Mouse (Mus musculus): ENCODE results near the gene Tspan12.
"Not testable (repeated sequence)": the region's sequence is repeated elsewhere in the genome, so short reads cannot be mapped to it uniquely, and the experiment has no call there.

Tspan12 gene

DNA sequence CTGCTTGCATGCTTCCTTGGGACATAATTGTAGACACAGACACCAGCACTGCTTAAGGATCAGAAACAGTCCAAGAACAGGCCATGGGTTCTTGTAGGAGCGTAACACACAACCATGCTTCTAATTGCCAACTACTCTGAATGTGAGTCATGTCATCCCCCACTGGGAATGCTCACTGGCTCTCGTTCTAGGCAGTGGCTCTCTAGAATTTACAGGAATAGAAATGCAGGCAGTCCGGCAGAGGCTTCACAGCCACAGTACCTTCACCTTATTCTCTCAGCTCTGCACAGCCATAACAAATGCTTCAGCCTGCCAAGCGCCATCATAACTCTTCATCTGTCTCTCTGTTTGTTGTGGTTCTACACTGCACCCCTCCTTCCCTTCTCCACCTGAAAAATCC, 23.9 kb downstream of the Tspan12 start:
- DNase-seq (ENCODE audit: low read depth, low spot score), result no peak

GRCm38 (mm10) chr6:21828001-21828400, 24.3 kb downstream of the Tspan12 start:
- no peak for DNase-seq (ENCODE audit: low read depth, low spot score)

- DNase-seq (ENCODE audit: low read depth, low spot score), result no peak
Measured at GRCm38 (mm10) chr6:21823694-21824093, 28.6 kb downstream of the Tspan12 start.

GRCm38 (mm10) chr6:21823281-21823680, 29.0 kb downstream of the Tspan12 start:
- peak; percentile 54 for DNase-seq (ENCODE audit: low read depth, low spot score)

GRCm38 (mm10) chr6:21822721-21823134, 29.6 kb downstream of the Tspan12 start:
- DNase-seq (ENCODE audit: low read depth, low spot score), result no peak

- no peak for DNase-seq (ENCODE audit: low read depth, low spot score)
Measured at GRCm38 (mm10) chr6:21818107-21818807, 34.1 kb downstream of the Tspan12 start.

DNA sequence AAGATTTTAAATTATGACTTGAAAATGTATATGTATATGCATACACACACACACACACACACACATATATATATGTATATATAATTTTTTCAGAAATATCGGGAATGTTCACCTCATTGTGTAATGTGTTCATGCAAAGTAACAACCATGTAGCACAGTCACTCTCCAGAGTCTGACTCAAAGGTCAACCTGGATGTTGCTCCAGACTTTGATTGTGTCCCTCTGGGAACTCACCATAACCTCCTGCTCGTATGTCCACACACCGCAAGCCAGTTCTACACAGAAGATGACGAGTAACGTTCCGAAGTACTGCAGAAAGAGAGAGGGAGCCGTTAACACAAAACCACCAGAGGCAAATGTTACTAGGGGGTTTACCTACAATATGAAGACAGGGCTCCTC, 46.3 kb downstream of the Tspan12 start:
- DNase-seq (ENCODE audit: low read depth, low spot score), result no peak

- no peak for DNase-seq (ENCODE audit: low read depth, low spot score)
Measured at GRCm38 (mm10) chr6:21805013-21805570, 47.2 kb downstream of the Tspan12 start.

DNA sequence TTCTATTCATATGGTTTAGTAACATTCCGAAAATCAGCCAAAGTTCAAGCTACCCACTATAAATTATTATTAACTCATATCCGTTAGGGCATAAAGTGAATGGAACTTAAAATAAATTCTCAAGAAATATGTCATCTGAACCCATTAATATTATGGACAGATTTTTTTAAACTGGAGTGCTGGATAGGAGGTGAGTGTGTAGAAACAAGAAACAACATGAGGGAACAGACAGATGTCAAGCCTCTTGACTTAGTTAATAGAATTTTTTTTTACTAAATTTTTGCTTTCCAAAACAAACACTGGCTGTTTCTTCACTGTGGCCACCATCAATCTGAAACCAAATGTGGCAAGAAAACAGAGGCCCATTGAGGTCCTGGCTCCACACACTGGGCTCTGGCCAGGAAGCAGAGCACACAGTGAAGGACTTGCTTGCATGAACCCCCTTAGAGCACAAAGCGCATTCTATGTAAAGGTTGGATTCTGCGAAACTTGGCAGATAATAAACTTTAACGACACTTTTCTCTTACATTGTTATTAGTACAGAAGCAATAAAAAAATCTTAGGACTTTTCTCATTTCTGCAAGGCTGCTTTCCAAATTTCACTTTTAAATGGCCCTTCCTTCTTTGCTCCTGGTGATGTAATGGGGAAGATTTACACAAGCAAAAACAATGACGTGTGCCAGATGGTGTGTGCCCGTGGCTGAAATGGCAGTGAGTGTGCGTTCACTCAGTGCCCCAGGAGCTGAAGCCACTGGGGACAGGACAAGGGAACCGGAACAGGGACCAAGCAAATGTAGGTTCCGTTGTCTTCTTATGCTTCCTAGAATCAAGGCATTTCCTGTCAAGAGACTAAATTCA, 48.6 kb downstream of the Tspan12 start:
- DNase-seq (ENCODE audit: low read depth, low spot score), result no peak

DNA sequence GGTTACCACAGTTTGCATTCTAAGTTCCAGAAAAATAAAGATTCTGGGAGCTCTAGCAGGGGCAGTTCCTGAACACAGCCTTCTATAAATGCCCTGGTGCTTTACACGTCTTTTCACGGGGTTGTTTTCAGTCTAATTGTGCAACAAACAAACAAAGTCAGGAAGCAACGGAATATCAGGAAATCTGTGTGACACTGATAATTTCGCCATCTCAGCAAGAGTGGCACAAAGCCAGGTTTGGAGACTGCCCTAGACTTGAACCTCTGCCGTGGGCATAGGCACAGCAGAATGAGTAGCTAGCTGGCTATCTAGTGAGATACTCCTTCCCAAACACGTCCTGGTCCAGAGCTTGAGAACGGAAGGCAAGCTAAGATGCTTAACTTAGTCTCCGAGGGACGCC, 53.7 kb downstream of the Tspan12 start:
- DNase-seq (ENCODE audit: low read depth, low spot score), result no peak

DNA sequence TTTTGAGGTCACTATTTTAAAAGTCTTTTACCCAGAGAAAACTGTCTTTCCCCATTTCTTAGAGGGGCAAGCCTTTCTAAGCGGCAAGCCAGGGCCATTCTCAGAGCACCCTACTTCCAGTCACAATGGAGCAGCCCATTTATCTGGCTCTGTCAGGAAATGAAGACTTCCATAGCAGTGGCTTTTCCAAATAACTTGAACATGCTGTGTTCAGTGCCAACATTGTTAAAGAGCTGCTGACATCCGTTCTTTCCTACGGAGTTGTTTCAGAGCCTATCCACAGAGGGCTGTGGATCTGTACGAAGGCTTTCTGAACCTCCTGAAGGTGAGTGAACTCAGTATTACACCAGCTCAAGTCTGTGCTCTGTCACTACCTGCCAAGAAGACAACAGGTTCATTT, 55.2 kb downstream of the Tspan12 start:
- DNase-seq (ENCODE audit: low read depth, low spot score), result no peak

GRCm38 (mm10) chr6:21796413-21796812, 55.9 kb downstream of the Tspan12 start:
- DNase-seq (ENCODE audit: low read depth, low spot score), result no peak

GRCm38 (mm10) chr6:21795410-21795809, 56.9 kb downstream of the Tspan12 start:
- no peak for DNase-seq (ENCODE audit: low read depth, low spot score)

- peak; percentile 73 for DNase-seq (ENCODE audit: low read depth, low spot score)
Measured at GRCm38 (mm10) chr6:21795072-21795407, 57.3 kb downstream of the Tspan12 start.

DNA sequence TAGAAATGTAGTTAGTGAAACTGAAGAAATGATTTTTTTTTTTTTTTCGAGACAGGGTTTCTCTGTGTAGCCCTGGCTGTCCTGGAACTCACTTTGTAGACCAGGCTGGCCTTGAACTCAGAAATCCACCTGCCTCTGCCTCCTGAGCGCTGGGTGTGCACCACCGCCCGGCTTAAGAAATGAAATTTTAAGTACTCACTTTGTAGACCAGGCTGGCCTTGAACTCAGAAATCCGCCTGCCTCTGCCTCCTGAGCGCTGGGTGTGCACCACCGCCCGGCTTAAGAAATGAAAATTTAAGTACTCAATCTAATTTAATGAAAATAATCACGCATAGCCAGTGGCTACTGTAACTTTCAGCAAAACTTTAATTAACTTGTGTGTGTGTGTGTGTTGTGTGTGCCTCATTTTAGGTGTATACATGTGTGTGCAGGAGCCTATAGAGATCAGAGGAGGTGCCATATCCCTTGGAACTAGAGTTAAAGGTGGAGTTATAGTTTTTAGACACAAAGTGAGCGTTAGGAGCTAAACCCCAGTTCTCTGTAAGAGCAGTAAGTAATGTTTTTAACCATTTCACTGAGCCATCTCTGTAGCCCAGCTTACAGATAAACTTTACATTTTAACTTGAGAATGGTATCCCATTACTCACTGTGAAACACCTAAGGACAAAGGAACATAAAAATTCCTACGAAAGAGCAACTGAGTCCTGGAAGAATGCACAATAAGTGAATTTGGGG, 57.8 kb downstream of the Tspan12 start:
- DNase-seq (ENCODE audit: low read depth, low spot score), result no peak

GRCm38 (mm10) chr6:21791307-21791706, 61.0 kb downstream of the Tspan12 start:
- DNase-seq (ENCODE audit: low read depth, low spot score), result no peak

- DNase-seq (ENCODE audit: low read depth, low spot score), result no peak
Measured at GRCm38 (mm10) chr6:21790550-21791086, 61.7 kb downstream of the Tspan12 start.

DNA sequence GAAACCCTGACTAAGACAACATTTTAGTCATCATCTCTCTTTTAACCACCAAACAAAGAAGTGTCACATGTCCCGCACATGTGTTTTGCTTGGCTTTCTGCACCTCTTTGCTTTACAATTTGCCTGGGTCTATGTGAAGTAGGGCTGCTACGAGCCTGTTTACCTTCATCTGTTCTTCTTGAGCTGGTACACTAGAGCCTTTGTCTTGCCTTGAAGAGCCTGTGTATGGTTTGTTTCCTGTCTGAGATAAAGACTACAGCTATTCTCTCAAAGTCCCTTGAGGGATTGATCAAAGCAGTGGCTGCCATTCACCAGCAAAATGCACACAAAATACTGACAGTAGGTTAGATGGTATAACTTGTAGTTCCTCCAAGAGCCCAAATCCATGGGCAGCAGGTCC, 62.3 kb downstream of the Tspan12 start:
- no peak for DNase-seq (ENCODE audit: low read depth, low spot score)

DNA sequence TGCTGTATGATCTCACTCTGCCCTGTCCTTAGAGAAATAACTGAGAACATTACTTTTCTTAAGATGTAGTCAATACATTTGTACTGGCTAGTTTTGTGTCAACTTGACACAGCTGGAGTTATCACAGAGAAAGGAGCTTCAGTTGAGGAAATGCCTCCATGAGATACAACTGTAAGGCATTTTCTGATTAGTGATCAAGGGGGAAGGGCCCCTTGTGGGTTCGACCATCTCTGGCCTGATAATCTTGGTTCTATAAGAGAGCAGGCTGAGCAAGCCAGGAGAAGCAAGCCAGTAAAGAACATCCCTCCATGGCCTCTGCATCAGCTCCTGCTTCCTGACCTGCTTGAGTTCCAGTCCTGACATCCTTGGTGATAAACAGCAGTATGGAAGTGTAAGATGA, 62.7 kb downstream of the Tspan12 start:
- not testable (repeated sequence) for DNase-seq (ENCODE audit: low read depth, low spot score)

DNA sequence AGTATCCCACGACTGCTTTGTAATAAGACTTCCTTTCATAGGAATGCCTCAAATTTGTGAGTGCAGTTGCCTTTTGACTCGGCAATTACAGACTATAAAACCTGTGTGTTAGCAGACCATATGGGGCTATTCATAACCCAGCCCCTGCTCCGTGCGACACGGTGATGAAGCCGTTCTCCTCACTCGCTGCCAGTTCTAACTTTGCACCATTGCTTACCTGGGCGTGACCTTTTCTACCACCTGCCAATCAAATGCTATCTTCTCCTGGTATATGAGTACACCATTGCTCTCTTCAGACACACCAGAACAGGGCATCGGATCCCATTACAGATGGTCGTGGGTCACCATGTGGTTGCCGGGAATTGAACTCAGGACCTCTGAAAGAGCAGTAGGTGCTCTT, 64.6 kb downstream of the Tspan12 start:
- no peak for DNase-seq (ENCODE audit: low read depth, low spot score)

- DNase-seq (ENCODE audit: low read depth, low spot score), result no peak
Measured at GRCm38 (mm10) chr6:21787274-21787673, 65.0 kb downstream of the Tspan12 start.

All from mesoderm, embryonic 11.5 days (tissue).